Mouse (Mus musculus) C2C12 (cell line): ENCODE measurements at regions not wholly inside any gene's neighbourhood (a gene's known extent, or its start where the extent isn't known, plus 50 kb on each side); places are given as distances from the start of the nearest gene placed in this dataset.

Experiments
- CEBPB ChIP-seq: IDR thresholded peaks from one replicate; pipeline ENCODE4 v1.6.1; 2011; ENCODE audit warnings: low read depth, mild to moderate bottlenecking, control low read depth, moderate library complexity
- CTCF ChIP-seq: IDR thresholded peaks from one replicate; pipeline ENCODE4 v1.5.1; 2011; ENCODE audit not compliant: control insufficient read depth, insufficient read depth, insufficient read length
- FOSL1 ChIP-seq: IDR thresholded peaks from one replicate; pipeline ENCODE4 v1.8.0; 2011; ENCODE audit warnings: mild to moderate bottlenecking, low read length; ENCODE audit not compliant: poor library complexity, insufficient read depth, severe bottlenecking
- MAX ChIP-seq: IDR thresholded peaks from one replicate; pipeline ENCODE4 v1.6.1; 2011; ENCODE audit warnings: mild to moderate bottlenecking, control low read depth
- MYOG ChIP-seq: IDR thresholded peaks from one replicate; pipeline ENCODE4 v1.6.1; 2011; ENCODE audit not compliant: control insufficient read depth, insufficient read length; ENCODE audit errors: extremely low read depth
- USF1 ChIP-seq: IDR thresholded peaks from one replicate; pipeline ENCODE4 v1.6.1; 2011; ENCODE audit warnings: low read depth, mild to moderate bottlenecking, control low read depth, moderate library complexity

DNA sequence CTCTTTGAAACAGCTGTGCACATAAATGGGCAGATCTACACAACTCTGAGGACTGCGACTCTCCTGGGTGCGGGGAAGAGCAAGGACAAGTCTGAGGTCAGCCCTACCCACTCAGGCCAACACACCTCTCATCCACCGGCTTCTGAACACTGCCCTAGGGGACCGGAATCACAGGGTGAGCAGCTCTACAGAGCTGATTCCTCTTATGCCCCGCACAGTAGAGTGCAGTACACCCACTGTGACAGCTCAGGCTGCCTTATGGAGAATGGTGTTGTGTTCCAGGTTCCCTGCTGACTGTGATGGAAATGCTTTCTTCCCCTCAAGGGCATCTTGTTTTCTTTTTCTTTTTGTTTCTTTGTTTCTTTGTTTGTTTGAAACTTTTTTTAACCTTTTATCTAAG lies 96.6 kb upstream of the Speer3 start:
- TF ChIP-seq CTCF, result no peak
- no peak for TF ChIP-seq USF1
- no peak for TF ChIP-seq FOSL1
- TF ChIP-seq MYOG, result no peak
- TF ChIP-seq CEBPB, result no peak
- no peak for TF ChIP-seq MAX
